Mouse (Mus musculus) monocyte, adult 5-6 weeks (primary cell): ENCODE measurements around the gene H2al1j. TPM values are rescaled to one million over a fixed set of nuclear protein-coding genes. Genes with fewer than 3 reads are reported as not detected.
"Not testable (repeated sequence)": the region's sequence is repeated elsewhere in the genome, so short reads cannot be mapped to it uniquely, and the experiment has no call there.

Source experiments
- ATAC-seq: fragments of 153-309, 156-312 bp; replicated peaks from 2 replicates; pipeline ENCODE4 v1.8.0; 2017; ENCODE audit warnings: mild to moderate bottlenecking; ENCODE audit not compliant: low TSS enrichment, insufficient number of reproducible peaks, severe bottlenecking, poor library complexity, low FRiP score
- total RNA-seq: library from RNA; stranded (forward); fragments of 200-1000, 200-491, 200-594 nt; gene quantifications from 3 replicates; pipeline ENCODE4 v1.2.3, GENCODE M21; 2017

H2al1j gene
- total RNA-seq: not detected in 3 replicates

- ATAC-seq: not testable (repeated sequence)
Observed at GRCm38 (mm10) chrX:11327522-11327921, at the start of gene H2al1j. Gene H2al1j (plus strand): TSS chrX:11327822.

DNA sequence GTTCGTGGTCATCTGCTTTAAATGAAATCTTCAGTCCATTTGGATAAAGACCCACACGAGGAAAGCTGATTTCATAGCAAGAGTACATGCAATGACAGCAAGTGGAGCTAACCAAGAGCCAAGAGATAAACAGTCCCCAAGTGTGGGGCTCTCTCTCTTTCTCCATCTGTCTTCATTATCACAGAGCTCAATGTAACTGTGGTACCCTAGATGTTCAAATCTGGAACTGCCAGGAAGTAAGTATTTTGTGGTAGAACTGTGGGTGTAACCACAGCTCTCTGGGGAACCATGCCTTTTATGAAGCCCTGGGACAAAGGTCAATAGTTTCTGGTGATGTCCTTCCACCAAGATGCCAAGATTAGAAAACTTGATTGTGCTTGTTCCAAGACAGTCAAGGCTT is 46.9 kb upstream of the H2al1j start:
- ATAC-seq: no peak

DNA sequence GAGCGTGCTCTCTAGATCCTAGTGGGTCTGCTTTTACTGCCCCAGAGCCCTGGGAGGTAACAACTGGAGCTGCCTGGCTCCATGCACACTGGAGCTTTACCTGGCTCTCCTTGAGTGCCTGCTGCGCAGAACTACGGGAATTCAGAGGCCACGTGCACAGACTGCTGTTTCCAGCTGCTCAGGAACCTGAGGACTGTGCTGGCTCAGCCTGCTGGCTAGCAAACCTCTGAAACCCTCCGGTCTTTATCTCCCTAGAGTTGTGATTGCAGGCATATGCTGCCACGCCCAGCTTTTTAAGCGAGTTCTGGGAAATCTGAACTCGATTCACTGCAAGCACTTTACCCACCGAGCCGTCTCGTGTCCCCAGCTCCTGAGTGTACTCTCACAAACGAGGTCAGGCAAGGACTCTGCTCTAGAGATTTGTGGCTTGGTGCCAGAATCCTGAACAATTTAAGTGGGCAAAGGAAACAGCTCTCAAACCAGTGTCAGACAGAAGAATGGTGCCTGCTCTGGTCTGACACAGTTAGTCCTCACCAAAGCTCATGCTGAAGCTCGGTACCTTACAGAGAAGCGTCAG is 39.2 kb upstream of the H2al1j start:
- no peak for ATAC-seq

DNA sequence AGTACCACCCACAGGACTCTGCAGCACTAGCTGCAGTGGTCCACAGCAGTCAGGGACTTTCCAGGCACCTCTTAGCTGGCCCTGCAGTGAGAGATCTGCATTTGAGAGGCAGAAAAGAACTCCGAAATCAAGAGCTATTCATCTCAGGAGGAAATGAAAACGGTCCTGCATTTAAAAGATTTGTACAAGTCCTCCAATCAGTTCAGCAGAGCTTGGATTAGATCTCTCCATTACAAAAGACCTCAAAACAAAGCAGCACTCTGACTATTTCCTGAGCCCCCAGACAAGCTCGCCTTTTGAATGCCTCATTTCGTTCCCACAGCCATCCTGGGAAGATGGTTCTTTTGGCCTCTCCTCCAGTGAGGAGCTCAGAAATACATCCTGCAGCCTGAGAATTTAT is 38.4 kb upstream of the H2al1j start:
- ATAC-seq: no peak

DNA sequence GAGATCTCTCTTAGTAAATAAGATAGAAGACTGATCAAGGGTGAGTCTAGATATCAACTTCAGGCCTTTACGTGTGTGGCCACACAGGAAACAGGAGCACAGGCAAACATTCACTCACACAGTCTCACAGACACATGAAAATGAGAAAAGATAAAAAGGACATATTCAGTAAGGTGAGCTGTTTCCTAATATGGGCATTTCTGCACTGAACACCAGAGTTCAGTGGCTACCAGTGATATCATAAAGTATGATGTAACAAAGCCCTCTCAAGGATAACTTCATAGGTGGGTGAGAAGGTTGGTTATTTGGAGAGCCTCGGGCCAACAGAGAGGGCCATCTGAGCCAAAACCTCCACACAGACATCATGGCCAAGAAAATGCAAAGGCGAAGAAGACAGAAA is 28.7 kb upstream of the H2al1j start, which contains the start of gene H2al1a:
Gene H2al1a (plus strand): TSS at position 301 of the 400 bp plus-strand sequence.
- not testable (repeated sequence) for ATAC-seq

DNA sequence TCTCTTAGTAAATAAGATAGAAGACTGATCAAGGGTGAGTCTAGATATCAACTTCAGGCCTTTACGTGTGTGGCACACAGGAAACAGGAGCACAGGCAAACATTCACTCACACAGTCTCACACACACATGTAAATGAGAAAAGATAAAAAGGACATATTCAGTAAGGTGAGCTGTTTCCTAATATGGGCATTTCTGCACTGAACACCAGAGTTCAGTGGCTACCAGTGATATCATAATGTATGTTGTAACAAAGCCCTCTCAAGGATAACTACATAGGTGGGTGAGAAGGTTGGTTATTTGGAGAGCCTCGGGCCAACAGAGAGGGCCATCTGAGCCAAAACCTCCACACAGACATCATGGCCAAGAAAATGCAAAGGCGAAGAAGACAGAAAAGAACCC is 25.5 kb upstream of the H2al1j start, which contains the start of gene H2al1b:
Gene H2al1b (plus strand): TSS at position 301 of the 400 bp plus-strand sequence.
- ATAC-seq: not testable (repeated sequence)

DNA sequence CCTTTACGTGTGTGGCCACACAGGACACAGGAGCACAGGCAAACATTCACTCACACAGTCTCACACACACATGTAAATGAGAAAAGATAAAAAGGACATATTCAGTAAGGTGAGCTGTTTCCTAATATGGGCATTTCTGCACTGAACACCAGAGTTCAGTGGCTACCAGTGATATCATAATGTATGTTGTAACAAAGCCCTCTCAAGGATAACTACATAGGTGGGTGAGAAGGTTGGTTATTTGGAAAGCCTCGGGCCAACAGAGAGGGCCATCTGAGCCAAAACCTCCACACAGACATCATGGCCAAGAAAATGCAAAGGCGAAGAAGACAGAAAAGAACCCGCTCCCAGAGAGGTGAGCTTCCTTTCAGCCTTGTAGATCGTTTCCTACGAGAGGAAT is 22.3 kb upstream of the H2al1j start, which contains the start of gene H2al1c:
Gene H2al1c (plus strand): TSS at position 301 of the 400 bp plus-strand sequence.
- ATAC-seq: not testable (repeated sequence)

GRCm38 (mm10) chrX:11308524-11308923 is 19.1 kb upstream of the H2al1j start, which contains the start of gene H2al1d:
Gene H2al1d (plus strand): TSS chrX:11308824.
- ATAC-seq: not testable (repeated sequence)

DNA sequence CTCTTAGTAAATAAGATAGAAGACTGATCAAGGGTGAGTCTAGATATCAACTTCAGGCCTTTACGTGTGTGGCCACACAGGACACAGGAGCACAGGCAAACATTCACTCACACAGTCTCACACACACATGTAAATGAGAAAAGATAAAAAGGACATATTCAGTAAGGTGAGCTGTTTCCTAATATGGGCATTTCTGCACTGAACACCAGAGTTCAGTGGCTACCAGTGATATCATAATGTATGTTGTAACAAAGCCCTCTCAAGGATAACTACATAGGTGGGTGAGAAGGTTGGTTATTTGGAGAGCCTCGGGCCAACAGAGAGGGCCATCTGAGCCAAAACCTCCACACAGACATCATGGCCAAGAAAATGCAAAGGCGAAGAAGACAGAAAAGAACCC is 16.0 kb upstream of the H2al1j start, which contains the start of gene H2al1e:
Gene H2al1e (plus strand): TSS at position 301 of the 400 bp plus-strand sequence.
- not testable (repeated sequence) for ATAC-seq

GRCm38 (mm10) chrX:11314858-11315257 is 12.8 kb upstream of the H2al1j start, which contains the start of gene H2al1f:
Gene H2al1f (plus strand): TSS chrX:11315158.
- not testable (repeated sequence) for ATAC-seq

- ATAC-seq: not testable (repeated sequence)
Observed at GRCm38 (mm10) chrX:11317956-11318355, 9.7 kb upstream of the H2al1j start, which contains the start of gene H2al1g. Gene H2al1g (plus strand): TSS chrX:11318256.

- ATAC-seq: not testable (repeated sequence)
Observed at GRCm38 (mm10) chrX:11321192-11321591, 6.4 kb upstream of the H2al1j start, which contains the start of gene H2al1h. Gene H2al1h (plus strand): TSS chrX:11321492.

DNA sequence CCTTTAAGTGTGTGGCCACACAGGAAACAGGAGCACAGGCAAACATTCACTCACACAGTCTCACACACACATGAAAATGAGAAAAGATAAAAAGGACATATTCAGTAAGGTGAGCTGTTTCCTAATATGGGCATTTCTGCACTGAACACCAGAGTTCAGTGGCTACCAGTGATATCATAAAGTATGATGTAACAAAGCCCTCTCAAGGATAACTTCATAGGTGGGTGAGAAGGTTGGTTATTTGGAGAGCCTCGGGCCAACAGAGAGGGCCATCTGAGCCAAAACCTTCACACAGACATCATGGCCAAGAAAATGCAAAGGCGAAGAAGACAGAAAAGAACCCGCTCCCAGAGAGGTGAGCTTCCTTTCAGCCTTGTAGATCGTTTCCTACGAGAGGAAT is 3.3 kb upstream of the H2al1j start, which contains the start of gene H2al1i:
Gene H2al1i (plus strand): TSS at position 301 of the 400 bp plus-strand sequence.
- ATAC-seq: not testable (repeated sequence)

- ATAC-seq: no peak
Observed at GRCm38 (mm10) chrX:11345762-11346161, 18.1 kb downstream of the H2al1j start.

GRCm38 (mm10) chrX:11346756-11347155 is 19.1 kb downstream of the H2al1j start:
- no peak for ATAC-seq

DNA sequence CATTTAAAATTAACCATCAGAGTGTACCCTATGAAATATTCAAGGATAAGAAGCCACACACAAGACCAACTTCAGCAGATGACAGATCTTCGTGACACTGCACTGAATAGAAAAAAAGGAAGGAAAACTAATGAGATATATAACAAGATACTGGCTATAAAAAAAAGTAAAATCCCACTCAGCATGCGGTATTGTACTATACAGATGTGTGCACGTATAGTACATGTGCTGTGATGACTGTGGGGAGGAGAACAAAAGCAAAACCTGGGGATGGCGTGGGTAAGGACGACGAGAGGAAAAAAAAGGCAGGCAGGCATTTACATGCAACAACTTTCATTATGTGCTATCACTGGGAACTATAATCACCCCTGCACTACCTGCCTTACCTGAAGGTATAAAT is 33.2 kb downstream of the H2al1j start:
- ATAC-seq: no peak

GRCm38 (mm10) chrX:11361261-11361660 is 33.6 kb downstream of the H2al1j start:
- no peak for ATAC-seq

DNA sequence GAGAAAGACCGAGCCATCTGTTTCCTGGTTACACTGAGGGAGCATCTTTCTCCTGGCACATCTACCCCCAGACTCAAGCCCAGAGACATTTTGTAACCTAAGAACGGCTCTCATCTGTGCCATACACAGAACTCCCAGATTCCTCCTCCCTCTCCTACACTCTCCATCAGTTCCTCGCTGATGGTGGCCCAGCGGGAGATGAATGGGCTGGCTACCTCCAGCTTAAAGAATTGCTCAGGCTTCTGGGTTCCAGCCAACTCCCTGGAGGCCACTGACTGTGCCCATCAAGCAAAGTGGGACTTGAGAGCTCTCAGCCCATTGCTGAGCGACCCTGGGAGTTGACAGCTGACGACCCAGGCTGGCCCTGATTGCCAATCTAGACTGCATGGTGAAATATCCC is 36.3 kb downstream of the H2al1j start:
- ATAC-seq: no peak

- no peak for ATAC-seq
Observed at GRCm38 (mm10) chrX:11365151-11365550, 37.5 kb downstream of the H2al1j start.
